Mouse (Mus musculus): ENCODE data around the gene Tasp1. TPM values are rescaled to one million over a fixed set of nuclear protein-coding genes. Genes with fewer than 3 reads are reported as not detected.
"Not testable (repeated sequence)": the region's sequence is repeated elsewhere in the genome, so short reads cannot be mapped to it uniquely, and the experiment has no call there.

Tasp1 gene
- total RNA-seq (2021): 1 to 10 TPM; 6.7 to 7.1 TPM

DNA sequence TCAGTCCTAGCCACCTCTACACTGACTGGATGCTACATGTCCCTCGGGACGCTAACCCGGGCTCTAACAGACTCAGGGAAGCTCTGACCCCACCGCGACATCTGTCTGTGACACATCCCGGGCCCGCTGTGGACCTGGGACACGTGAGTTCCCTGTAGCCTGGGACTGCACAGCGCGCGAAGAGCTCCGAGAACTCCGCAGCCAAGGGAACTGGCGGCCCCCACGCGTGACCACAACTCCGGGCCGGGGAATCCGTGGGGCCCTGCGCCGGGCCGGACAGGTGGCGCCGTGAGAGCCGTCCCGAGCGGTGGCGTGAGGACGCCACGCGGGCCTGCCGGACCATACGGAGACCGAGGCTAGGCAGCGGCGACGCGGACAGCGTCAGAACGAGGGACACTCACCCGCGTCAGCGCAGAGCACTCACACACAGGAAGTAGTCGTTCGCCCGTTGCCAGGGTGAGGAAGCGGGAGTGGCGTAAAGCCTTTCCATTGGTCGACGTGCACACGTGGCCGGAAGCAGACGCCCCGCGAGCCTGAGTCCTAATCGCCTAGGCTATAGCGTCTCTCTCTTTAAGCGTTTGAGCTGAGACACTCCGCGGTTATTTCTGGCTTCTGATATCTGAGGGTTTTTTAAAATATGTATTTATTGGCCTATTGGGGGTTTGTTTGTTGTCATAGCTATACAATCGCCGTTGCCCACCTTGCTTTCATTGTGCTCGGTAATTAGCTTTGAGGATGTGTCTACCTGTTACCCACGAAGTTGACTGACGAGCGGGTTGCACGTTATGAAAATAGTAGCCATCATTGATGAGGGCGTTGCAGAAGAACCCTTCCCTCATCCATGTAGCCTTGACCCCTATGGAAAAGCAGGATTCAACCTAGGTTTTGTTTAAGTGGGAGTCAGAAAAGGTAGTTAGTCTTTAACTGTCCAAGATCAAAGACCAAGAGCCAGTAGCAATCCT lies at the start of gene Tasp1:
Tasp1 (minus strand) TSS at position 453 of the 962 bp plus-strand sequence.
- intact Hi-C loops (cut with DNase I): loop anchor here (5.0 to 10.0 kb wide), 2 partner anchors 106 to 328 kb away; partner anchors contain the start of genes Esf1, Macrod2 and Ndufaf5
- DNase-seq: peak; percentile 95 to 96

DNA sequence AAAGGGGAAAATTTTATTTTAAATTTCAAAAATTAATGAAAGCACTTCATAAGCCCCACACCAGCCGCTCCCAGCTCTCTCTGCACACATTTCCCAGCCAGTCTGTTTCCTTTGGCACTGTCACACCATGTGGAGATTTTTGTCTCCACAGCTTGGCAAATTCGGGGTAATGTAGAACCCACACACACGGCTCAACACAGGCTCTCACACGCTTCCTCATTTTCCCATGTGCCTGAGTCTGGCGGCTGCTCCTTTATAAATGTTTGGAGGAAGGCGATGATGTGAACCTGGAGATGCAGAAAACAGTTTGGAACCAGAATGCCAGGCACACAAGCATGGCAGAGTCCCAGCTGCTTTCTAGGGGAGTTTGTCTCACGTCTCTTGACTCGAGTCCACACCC lies 47.2 kb upstream of the Tasp1 start:
- DNase-seq: no peak
- intact Hi-C loops (cut with DNase I): no loop called here

DNA sequence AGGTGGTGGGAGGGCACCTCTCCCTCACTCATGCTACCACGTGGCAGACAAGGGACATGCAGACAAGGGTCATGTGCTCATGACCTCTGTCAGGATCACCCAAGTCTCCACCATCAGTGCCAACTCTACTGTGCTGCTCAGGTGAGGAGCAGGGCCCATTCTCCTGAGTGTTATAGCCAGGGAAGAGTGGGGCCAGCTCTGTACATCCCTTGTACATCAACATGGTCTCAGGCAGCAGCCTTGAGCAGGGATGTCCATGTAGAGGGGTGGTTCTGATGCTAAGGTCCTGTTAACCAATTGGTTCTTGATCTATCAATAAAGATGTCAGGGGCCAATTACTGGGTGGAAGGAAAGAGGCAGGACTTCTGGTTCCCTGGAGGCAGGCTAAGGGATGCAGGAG lies 42.3 kb upstream of the Tasp1 start:
- no peak for DNase-seq
- intact Hi-C loops (cut with DNase I): no loop called here

DNA sequence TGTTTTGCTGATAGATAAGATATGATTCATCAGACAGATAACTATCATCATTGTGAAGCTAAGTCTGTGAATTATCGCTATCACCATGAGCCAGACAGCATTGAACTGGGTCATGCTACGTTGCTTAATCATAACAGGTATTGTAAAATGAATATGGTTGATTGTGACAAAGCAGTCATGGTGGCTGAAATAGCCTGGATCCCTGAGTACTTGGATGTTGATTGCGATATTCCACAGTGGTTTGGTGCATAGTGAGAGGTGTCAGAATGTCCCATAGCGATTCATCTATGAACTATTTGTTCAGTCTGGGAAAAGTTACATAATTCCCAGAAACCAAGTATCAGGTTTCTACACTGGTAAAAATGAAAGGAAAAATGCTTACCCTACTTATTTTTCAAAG lies 41.0 kb upstream of the Tasp1 start:
- no peak for DNase-seq
- intact Hi-C loops (cut with DNase I): no loop called here

DNA sequence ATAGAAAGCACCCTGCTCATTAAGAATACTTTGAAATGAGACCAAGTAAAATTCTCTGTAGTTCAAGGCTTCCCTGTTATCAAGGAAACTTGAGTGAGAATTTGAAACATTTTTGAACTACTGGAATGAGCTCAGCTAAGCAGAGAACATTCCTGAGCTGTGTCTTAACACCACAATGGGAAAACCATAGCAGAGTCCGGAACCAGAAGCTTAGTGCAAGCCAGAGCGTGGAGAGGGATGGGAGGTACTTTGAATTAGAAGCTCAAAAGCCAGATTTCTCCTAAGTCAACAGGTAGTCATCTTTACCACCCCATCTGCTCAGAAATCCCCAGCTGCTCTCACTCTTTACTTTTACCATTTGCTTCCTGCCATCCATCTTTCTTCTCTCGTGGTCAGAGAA lies 38.3 kb upstream of the Tasp1 start:
- DNase-seq: no peak
- intact Hi-C loops (cut with DNase I): no loop called here

DNA sequence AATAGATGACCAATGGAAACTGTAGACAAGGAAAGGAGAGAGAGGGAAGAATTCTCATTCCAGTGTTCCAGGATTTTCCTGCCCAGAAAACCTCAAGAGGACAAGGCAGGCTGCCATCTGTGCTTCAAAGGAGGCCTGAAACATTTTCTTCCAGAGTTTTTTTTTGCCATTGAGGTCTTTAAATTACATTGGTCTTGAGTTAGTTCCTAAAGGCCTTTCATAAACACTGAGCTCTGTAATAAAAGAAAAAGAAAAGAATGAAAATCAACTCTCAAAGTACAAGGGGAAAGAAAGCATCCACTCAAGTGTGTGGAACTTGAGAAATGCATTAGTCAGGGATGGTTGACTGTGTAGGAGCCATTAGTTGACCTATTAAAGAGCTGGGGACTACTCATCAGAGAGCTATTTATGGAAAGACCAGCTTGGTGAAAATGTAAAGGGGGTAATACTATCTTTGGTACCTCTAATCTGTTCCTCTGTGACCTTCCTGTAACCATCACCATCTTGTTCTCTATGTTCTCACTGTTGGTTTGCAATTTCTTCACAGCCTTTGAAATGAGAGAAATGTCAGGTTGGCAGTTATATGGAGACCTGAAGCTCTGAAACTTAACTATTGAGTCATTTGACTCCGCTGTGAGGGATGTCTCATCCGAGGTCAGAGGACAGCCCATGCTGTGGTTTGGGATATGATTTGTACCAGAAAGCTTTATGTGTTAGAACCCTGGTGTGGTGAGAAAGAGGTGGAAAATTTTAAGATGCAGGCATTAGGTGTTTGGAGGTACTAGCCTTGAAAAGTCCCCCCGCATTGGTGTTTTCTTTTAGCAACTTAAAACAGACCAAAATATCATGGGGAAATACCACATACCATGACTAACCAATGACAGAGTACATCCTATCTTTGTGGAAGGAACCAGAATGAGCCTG lies 34.2 kb upstream of the Tasp1 start:
- intact Hi-C loops (cut with DNase I): no loop called here
- DNase-seq: no peak

DNA sequence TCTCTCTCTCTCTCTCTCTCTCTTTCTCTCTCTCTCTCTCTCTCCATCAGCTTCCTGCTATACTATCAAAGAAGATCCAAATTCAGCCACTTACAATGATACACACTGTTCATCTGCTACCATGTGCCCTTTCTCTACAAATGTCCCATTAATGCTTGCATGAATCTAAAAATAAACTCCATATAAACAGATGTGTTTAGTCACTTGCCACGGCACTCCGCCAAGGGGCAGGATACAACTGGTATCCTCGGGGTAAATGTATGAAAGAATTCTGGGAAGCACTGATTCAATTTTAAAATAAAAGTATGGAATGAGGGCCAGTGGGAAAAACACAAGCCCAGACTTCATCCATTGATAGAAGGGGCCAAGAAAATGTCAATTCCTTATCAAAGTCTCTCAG lies 33.4 kb upstream of the Tasp1 start:
- DNase-seq: peak; percentile 5 to 25
- intact Hi-C loops (cut with DNase I): no loop called here

DNA sequence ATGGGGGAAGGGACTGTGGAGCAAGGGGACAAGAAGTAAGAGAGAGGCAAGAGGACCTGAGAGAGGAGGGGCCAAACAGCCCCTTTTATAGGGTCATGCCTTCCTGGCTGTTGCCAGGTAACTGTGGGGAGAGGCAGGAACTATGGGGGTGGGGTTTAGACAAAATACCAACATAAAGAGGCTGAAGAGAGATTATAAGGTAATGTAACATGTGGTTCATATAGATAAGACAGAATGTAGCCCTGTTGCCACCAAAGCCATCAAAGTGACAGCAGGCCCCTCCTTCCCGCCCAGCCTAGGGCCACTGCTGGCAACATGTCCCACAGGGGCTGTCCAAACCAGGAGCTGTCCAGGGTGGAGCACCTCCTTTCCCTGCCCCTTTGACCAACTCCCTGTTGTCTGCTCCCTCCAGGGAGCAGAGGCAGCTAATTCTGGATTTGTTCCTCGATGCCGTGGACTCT lies 30.6 kb upstream of the Tasp1 start:
- intact Hi-C loops (cut with DNase I): no loop called here
- DNase-seq: no peak

DNA sequence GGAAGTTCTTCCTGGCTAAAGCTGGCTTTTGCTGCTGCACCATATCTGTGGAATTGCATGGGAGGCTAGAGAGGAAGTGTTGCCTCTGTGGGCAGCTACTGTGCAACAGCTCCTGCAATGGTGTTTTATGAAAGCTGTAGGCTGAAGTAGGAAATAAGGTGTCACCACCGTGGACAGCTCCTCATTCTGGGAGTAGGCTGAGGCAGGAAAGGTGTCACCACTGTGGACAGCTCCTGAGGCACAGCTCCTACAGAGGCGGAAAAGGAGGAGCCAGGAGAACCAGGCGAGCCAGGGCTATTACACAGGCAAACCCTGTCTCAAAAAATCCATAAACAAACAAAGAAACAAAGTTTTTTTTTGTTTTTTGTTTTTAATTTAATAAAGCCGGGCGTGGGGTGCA lies 29.4 kb upstream of the Tasp1 start:
- intact Hi-C loops (cut with DNase I): no loop called here

DNA sequence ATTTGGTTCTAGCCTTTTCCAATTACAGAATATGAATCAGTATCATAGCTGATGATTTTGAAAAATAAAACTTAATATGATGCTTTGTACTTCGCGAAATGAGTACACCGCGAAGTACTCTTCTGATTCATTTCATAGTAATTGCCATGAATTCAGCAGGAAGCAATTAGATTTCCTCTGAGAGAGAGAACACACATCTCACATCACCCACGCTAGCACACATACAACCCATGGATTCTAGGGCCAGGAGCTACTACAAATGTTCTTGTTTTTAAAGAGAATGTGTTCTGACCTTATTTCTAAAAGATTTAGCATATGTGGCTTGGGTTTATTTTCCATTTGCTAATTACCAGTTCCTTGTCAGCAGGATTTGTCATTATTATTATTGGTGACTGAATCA lies 26.8 kb upstream of the Tasp1 start:
- intact Hi-C loops (cut with DNase I): no loop called here

More for the DNA sequence above, 29.4 kb upstream of the Tasp1 start:
- DNase-seq: no peak

DNA sequence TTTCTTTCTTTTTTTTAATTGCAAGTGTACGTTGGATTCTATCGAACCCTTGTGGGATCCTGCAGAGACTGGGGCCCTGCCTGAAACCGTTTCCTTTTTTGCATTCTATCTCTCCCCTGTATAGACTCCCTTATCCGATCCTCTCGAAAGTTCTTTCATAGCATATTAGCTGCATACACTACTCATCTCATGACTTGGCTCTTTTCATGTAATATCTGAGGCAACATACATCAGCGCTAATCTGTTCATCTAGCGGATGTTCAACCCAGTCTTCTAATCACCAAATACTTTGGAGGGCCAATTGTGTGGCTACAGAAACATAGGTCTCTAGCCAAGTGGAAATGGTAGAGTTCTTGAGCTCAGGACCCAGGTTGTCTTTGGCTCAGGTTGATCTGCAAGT lies 17.6 kb upstream of the Tasp1 start:
- intact Hi-C loops (cut with DNase I): no loop called here
- DNase-seq: no peak

More for the DNA sequence above, 26.8 kb upstream of the Tasp1 start:
- DNase-seq: no peak

DNA sequence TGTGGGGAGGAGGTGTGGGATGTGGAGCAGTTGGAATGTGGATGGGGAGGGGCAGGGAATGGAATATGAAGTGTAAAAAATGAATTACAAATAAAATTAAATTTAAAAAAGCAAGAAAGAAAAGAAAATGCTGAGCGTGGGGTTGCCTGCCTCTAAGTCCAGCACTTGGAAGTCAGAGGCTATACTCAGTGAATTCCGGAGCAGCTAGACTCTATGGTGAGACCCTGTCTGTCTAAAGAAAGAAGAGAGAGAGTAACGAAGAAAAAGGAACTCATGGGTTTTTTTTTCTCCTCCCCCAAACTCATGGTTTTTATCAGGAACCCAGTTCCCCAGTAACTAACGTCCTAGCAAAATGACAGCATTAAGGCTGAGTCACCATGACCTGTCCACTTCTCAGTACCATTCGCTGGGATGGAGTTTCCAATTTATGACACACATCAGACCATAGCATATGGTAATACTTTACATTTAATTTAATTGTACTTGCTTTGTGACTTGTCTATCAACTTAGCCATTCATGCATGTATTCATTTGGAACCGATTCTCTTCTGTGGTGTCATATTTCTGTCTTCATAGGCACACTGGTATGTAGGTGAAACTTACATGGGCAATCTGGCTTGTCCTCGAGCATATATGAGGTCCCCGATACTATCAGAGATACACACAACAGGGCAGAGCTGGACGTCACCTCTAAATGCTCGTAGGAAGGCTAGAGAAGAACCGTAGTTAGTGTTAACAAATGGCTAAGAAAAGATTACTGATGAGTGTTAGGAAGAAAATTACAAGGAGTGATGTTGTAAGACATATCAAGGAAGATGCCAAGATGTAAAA lies 14.4 kb upstream of the Tasp1 start:
- intact Hi-C loops (cut with DNase I): no loop called here

DNA sequence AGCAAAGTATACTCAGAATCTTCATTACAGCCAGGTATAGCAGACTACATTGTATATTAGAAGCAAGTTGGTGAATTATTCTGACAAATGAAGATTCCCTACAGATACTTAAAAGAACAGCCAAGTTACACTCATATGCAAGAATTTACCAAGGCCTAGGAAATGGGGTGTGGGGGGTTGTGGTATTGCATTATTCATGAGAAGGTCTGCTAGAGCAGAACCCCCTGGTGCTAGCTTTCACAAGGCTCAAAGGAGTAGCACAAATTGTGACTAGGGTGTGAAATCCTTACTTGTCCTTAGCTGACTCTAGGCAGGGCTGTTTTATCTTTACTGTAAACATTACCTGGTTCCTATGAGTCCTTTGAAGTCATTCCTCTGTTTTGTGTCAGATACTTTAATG lies 12.7 kb upstream of the Tasp1 start:
- intact Hi-C loops (cut with DNase I); DNase-seq: not testable (repeated sequence)

More for the DNA sequence above, 14.4 kb upstream of the Tasp1 start:
- no peak for DNase-seq

DNA sequence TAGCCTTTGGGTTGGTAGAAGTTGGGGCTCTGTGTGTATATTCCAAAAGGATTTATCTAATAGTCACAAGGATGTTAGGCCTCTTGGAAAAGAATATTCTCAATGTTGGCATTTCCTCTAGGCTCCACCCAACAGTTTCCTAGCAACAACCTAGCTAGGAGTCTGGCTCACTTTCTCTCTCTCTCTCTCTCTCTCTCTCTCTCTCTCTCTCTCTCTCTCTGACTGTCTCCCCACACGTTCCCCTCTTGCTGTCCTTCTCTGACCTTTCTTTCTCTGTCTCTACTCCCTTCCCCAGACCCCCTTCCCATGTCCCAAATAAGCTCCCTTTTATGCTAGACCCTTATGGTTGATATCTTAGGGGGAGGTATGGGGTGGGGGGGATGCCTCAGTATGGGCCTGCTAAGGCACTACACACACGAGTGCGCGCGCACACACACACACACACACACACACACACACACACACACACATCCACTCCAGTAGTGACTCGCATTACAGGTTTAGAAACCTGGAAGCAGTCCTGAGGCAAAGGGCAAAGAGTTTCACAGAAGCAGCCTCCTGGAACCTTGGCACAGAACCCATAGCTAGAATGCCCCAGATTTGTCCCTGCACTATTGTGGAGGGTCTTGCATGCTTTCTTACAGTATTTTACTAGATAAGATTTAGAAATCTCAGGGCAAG lies 12.1 kb upstream of the Tasp1 start:
- intact Hi-C loops (cut with DNase I): no loop called here

DNA sequence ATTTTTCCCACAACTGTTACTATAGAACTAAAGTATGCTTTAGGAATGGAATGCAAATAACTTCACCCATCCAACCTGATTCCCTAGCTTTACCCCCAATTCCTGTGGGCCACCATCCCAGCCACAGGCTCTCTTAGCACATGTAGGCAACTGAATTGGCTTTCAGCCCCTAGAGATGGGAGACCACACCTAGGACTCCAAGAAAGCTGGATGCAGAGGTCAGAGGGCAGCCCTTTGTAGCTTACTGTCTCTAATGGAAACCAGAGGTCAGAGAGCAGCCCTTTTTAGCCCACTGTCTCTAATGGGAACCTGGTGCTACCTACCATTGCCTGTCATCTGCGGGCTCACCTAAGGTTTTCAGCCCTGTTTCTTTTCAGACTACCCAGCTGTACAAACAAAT lies 10.9 kb upstream of the Tasp1 start:
- intact Hi-C loops (cut with DNase I): no loop called here
- no peak for DNase-seq

More for the DNA sequence above, 12.1 kb upstream of the Tasp1 start:
- DNase-seq: no peak

DNA sequence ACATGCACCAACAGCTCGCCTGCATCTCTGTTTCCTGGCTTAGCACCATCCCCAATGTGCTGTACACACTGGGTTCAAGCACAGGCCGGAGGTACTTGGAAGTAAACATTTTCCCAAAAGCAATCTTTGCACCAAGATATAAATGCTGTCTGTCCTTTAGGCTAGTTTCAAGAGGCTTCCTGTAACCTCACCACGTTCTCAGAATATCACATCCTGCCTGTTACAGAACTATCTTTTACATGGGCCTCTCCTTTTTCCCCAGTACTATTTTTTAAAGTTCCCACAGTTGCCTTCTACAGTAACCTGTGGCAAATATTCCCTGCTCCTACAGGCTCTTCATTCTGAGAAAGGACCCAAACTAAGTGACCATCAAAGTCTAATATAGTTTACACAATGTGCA lies 8.5 kb upstream of the Tasp1 start:
- DNase-seq: no peak
- intact Hi-C loops (cut with DNase I): no loop called here

DNA sequence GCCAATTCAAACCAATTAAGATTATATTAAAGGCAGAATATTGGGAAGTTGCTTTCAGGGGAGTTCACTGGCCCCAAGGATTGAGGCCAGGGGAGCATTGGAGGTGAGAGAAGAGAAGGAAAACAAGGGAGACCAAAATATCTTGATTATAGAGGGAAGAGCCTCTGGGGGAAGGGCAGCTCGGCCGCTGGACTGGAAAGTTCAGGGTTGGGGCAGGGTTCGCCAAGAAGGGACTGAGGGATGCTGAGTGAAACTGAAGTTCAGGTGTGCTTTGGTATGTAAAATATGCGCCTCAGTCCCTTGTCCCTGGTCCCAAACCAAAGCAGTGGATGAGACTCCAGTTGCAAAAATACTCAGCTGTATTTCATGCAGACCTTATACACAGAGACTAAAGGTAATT lies 911 bp upstream of the Tasp1 start:
- intact Hi-C loops (cut with DNase I): loop anchor here (5.0 to 10.0 kb wide), 2 partner anchors 105 to 327 kb away; partner anchors contain the start of genes Esf1, Macrod2 and Ndufaf5
- no peak for DNase-seq

DNA sequence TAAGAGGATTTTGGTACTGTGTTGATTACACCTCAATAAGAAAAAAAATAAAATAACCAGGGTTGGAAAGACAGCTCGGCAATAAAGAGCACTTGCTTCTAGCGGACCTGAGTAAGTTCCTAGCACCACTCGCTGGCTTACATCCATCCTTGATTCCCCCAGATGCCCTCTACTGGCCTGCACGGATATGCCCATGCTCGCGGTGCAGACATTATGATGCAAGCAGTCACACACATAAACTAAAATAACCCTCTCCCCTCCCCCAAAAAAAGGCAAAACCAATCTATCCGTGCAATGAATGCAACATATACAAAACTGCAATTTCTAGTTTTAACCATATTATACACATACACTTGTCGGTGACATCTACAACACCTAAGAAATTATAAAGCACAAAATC lies 929 bp downstream of the Tasp1 start:
- intact Hi-C loops (cut with DNase I): loop anchor here (5.0 to 10.0 kb wide), 2 partner anchors 107 to 329 kb away; partner anchors contain the start of genes Esf1, Macrod2 and Ndufaf5
- no peak for DNase-seq

DNA sequence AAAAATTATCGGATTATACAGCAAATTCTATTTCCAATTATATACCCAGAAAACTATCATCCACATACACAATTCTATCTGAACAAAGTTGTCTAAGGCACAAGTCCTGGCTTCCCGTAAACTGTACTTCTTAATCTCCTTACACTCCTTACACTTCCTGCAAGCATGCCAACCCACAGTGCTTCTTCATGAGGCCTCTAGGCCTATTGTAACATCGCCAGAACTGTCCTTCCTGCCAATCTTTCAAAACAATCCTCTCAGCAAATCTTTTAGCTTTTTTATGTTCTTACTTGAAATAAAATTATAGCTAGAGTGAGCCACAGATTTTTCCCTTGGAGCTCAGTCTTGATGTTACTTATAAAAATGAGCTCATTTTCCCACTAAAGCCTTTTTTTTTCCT lies 5.1 kb downstream of the Tasp1 start:
- no peak for DNase-seq
- intact Hi-C loops (cut with DNase I): loop anchor here (10.0 kb wide), 1 partner anchor 333 kb away; the partner anchor contains the start of gene Macrod2

All from heart, postnatal 10 days (tissue).